Mouse (Mus musculus) midbrain, embryonic 11.5 days (tissue): Measurements from ENCODE around the gene Dnajb8. TPM values are rescaled to one million over a fixed set of nuclear protein-coding genes. Genes with fewer than 3 reads are reported as not detected.

ENCODE experiments used
- ATAC-seq: fragments of 200-750 bp; cut with Nextera tagmentation; 2 replicates; pipeline ENCODE4 v1.8.0; 2017; ENCODE audit warnings: moderate TSS enrichment, moderate library complexity; ENCODE audit not compliant: low FRiP score
- DNase-seq: peaks from one replicate; pipeline ENCODE4 v3.0.0; 2015; ENCODE audit warnings: low spot score; ENCODE audit errors: missing footprints
- H3K27ac ChIP-seq: fragments of 300-500 bp; sonication (generic); 2 replicates; pipeline ENCODE4 v1.5.1; 2014; ENCODE audit warnings: low read depth, low read length
- H3K27me3 ChIP-seq: fragments of 300-500 bp; sonication (generic); 2 replicates; pipeline ENCODE4 v1.6.1; 2014; ENCODE audit warnings: mild to moderate bottlenecking, low read length, moderate library complexity, mixed read lengths; ENCODE audit not compliant: control insufficient read depth, insufficient read depth
- H3K36me3 ChIP-seq: fragments of 300-500 bp; sonication (generic); 2 replicates; pipeline ENCODE4 v1.6.1; 2014; ENCODE audit warnings: mild to moderate bottlenecking, low read length, moderate library complexity, mixed read lengths; ENCODE audit not compliant: control insufficient read depth, insufficient read depth
- H3K4me1 ChIP-seq: fragments of 300-500 bp; sonication (generic); 2 replicates; pipeline ENCODE4 v1.6.1; 2014; ENCODE audit warnings: low read length; ENCODE audit not compliant: control insufficient read depth, insufficient read depth
- H3K4me2 ChIP-seq: fragments of 300-500 bp; sonication (generic); 2 replicates; pipeline ENCODE4 v1.6.1; 2014; ENCODE audit warnings: mild to moderate bottlenecking, moderate library complexity
- H3K4me3 ChIP-seq: fragments of 300-500 bp; sonication (generic); 2 replicates; pipeline ENCODE4 v1.5.1; 2014; ENCODE audit warnings: low read depth, low read length
- H3K9ac ChIP-seq: fragments of 300-500 bp; sonication (generic); 2 replicates; pipeline ENCODE4 v1.6.1; 2014; ENCODE audit warnings: low read length
- H3K9me3 ChIP-seq: fragments of 300-500 bp; sonication (generic); 2 replicates; pipeline ENCODE4 v1.6.1; 2016; ENCODE audit warnings: low read length; ENCODE audit not compliant: control insufficient read depth
- WGBS: fragments of 180-500 bp; shearing (Covaris S2); extraction: QIAGEN DNeasy Blood & Tissue Kit; methylation state at CpG from one replicate; pipeline ENCODE4 v1.1.7; 2014; 5-methylcytosine and 5-hydroxymethylcytosine counted together
- polyA plus RNA-seq: library from polyadenylated mRNA; unstranded; fragments of >200 nt; fragmentation: Nextera tagmentation; extraction: Ambion mirVana; gene quantifications from 2 replicates; pipeline ENCODE4 v1.2.1, GENCODE M21; 2014

The Dnajb8 gene
- polyA plus RNA-seq, 1 experiment from 2014 or later = not detected

DNA sequence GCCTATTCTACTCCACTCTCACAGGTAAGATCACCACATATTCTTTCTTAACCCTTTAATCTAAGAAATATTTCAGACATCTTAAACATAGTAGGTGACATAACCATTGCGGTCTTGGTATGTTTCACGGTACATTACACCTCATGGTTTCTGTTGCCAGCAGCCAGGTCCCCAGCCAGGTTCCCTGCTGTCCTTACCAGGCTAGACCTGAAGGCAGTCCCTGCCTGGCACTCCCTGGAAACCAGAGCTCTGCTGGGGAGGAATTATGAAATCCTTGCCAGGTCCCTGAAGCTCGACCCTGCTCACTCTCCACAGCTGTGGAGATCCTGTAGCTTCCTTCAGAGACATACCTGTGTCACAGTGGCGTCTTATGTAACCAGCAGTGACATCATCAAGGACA, 5.9 kb upstream of the Dnajb8 start:
- H3K27me3 ChIP-seq = no peaks in the 10 kb centered on the region; the same call in 1 of the 2 replicates
- H3K9me3 ChIP-seq = no peaks in the 10 kb centered on the region; the same call in 1 of the 2 replicates
- H3K4me1 ChIP-seq = peaks cover 2% of the 10 kb centered on the region; the same call in 1 of the 2 replicates
- no peak overlapping the region for H3K9ac ChIP-seq
- no peaks in the 10 kb centered on the region for H3K36me3 ChIP-seq
- no peak for ATAC-seq
- H3K4me2 ChIP-seq = no peak overlapping the region
- no peak overlapping the region for H3K4me3 ChIP-seq
- no peak for DNase-seq
- H3K27ac ChIP-seq = no peak overlapping the region
- WGBS = 79% methylated on average over 4 of the region's 4 CpGs

DNA sequence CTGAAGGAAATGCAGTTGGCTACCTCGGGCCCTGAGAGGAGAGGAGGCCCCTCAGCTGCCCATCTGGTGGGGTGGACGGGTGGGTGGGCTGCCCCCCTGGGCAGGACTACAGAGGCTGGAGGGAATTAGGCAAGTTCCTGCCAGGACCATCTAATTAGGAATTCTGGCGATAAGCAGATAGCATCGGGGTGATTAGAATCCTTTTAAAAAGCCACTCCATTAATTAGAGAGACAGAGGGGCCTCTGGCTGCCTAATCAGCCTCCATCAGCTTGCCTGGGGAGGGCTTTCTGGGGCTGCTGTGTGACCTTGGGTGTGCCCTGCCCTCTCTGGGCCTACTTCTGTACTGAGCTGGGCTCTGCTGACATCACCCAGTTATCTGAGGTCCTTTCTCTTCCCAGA, 3.0 kb upstream of the Dnajb8 start:
- H3K36me3 ChIP-seq = no peaks in the 10 kb centered on the region
- H3K27ac ChIP-seq = no peak overlapping the region
- peaks cover 2% of the 10 kb centered on the region; the same call in 1 of the 2 replicates for H3K4me1 ChIP-seq
- 25% methylated on average over 4 of the region's 4 CpGs for WGBS
- ATAC-seq (no peak), DNase-seq (no peak)
- no peaks in the 10 kb centered on the region; the same call in 1 of the 2 replicates for H3K9me3 ChIP-seq
- H3K27me3 ChIP-seq = no peaks in the 10 kb centered on the region; the same call in 1 of the 2 replicates
- no peak overlapping the region for H3K4me2 ChIP-seq
- no peak overlapping the region for H3K9ac ChIP-seq
- H3K4me3 ChIP-seq = no peak overlapping the region

DNA sequence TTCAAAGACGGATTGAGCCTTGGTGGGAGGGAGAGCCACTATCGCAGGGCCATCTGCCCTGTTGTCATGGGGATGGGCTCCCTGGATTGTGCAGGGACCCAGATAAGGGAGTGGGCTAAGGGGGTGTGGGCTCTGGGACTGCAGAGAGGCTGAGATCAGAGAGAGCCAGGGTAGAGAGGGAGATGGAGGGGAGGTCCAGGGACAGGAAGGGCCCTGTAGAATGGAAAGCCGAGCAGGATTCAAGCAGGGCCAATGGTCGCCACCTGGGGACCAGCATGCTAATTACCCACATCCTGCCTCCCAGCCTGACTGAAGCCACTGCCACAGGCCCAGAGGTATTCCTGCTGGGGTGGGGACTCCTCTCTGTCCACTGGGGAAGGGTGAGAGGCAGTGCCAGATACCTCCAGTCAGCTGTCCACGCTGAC, 4.5 kb downstream of the Dnajb8 start:
- DNase-seq (peak; percentile 85), ATAC-seq (peak; percentile 89)
- Histone ChIP-seq H3K4me3 (no peak overlapping the region), H3K9ac (0 out of 2 replicates have a peak overlapping the region, but pooled peaks have one; percentile 4), H3K27me3 (no peaks in the 10 kb centered on the region), H3K4me1 (peaks cover 2% of the 10 kb centered on the region; the same call in 1 of the 2 replicates), H3K36me3 (no peaks in the 10 kb centered on the region), H3K27ac (no peak overlapping the region; the same call in 1 of the 2 replicates), H3K4me2 (no peak overlapping the region), H3K9me3 (no peaks in the 10 kb centered on the region)
- WGBS = 9% methylated on average over 5 of the region's 5 CpGs

DNA sequence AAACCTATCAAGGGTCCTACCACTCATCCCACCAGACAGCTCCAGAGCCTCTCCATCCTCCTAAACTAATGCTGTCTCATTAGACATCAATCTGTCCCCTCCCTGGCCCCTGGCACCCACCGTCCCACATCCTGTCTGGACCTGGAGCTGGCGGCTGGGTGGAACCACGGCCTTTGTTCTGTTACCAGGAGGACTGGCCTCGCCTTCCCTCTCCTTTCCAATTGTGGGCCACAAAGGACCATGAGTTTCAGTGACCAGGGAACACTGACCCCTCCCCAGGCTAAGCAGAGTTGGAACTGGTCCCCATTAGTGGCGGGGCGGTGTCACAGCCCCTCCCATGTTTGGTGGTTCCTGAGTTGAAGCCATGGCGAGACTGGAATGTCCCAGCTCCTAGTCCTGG, 5.5 kb downstream of the Dnajb8 start:
- Histone ChIP-seq H3K4me3 (no peak overlapping the region), H3K9me3 (no peaks in the 10 kb centered on the region), H3K4me2 (no peak overlapping the region), H3K9ac (no peak overlapping the region), H3K27me3 (no peaks in the 10 kb centered on the region), H3K4me1 (peaks cover 2% of the 10 kb centered on the region; the same call in 1 of the 2 replicates), H3K36me3 (no peaks in the 10 kb centered on the region), H3K27ac (no peak overlapping the region)
- DNase-seq = no peak
- no peak for ATAC-seq
- WGBS = 60% methylated on average over 7 of the region's 7 CpGs

DNA sequence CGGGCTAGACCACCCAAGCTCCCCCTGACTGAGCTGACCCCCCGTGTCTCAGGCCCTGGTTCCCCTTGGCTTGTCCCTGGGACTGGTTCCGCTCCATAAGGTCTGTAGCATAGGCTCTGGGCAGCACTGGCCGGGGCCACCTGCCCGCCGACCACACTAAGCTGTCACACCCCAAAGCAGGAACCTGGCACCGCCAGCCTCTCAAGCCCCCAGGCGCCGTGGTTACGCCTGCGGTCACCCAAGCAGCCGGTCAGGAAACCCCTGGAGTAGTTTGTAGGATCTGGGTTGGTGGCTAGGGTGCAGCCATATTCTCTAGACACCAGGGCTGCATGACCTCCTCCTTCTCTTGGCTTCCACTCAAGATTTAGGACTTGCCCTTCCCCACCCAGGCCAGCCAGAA, 7.2 kb downstream of the Dnajb8 start:
- DNase-seq = no peak
- Histone ChIP-seq H3K4me2 (no peak overlapping the region), H3K27ac (no peak overlapping the region), H3K4me3 (no peak overlapping the region), H3K36me3 (no peaks in the 10 kb centered on the region), H3K9me3 (no peaks in the 10 kb centered on the region), H3K4me1 (peaks cover 2% of the 10 kb centered on the region; the same call in 1 of the 2 replicates), H3K9ac (no peak overlapping the region), H3K27me3 (no peaks in the 10 kb centered on the region; the same call in 1 of the 2 replicates)
- no peak for ATAC-seq
- 84% methylated on average over 12 of the region's 12 CpGs for WGBS

DNA sequence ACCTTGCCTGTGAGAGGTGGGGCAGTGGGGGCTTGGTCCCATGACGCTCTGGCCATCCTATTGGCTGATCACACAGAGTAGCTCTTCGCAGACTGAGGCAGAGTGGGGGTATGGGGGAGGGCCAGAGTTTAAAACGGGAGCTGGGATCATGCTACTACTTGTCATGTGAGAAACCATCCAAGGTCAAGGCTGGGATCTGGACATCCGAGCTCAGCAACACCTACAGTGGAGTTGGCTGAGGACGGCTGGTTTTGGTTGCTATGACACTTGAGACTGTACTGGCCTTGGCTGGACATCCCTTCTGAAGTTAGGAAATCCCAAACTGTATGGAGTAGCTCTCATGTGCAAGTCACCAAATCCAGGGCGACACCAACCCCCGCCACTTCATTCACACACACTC, 9.8 kb downstream of the Dnajb8 start:
- 82% methylated on average over 7 of the region's 7 CpGs for WGBS

DNA sequence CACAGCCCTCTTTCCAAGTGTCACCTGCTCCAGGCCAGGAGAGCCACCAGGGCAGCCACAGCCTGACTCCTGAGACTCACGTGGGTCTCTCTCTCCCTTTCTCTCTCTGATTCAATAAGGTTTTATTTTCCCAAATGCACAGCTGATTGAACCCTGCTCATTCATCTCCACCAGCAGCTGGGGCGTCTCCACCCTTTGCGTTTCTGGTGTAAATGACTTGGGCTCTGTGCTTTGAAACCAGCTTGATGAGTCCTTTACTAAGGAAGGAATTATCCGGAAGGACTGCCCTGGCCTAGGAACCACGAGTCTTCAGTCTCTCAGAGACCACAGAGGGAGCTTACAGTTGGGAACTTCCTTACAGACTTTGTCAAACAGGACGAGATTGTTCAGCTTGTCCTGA, 10.2 kb downstream of the Dnajb8 start:
- H3K9me3 ChIP-seq = no peaks in the 10 kb centered on the region
- no peaks in the 10 kb centered on the region for H3K36me3 ChIP-seq
- H3K4me2 ChIP-seq = no peak overlapping the region
- H3K27me3 ChIP-seq = peaks cover 3% of the 10 kb centered on the region; the same call in 1 of the 2 replicates
- peaks cover 10% of the 10 kb centered on the region for H3K4me1 ChIP-seq
- 65% methylated on average over 6 of the region's 6 CpGs for WGBS
- DNase-seq (no peak), ATAC-seq (no peak)
- H3K9ac ChIP-seq = no peak overlapping the region
- no peak overlapping the region for H3K4me3 ChIP-seq
- H3K27ac ChIP-seq = no peak overlapping the region

More for the DNA sequence above, 9.8 kb downstream of the Dnajb8 start:
- Histone ChIP-seq H3K9me3 (no peaks in the 10 kb centered on the region), H3K36me3 (no peaks in the 10 kb centered on the region), H3K4me2 (no peak overlapping the region), H3K4me1 (peaks cover 10% of the 10 kb centered on the region), H3K4me3 (no peak overlapping the region), H3K27ac (no peak overlapping the region), H3K9ac (no peak overlapping the region), H3K27me3 (peaks cover 3% of the 10 kb centered on the region; the same call in 1 of the 2 replicates)
- no peak for DNase-seq
- no peak for ATAC-seq

DNA sequence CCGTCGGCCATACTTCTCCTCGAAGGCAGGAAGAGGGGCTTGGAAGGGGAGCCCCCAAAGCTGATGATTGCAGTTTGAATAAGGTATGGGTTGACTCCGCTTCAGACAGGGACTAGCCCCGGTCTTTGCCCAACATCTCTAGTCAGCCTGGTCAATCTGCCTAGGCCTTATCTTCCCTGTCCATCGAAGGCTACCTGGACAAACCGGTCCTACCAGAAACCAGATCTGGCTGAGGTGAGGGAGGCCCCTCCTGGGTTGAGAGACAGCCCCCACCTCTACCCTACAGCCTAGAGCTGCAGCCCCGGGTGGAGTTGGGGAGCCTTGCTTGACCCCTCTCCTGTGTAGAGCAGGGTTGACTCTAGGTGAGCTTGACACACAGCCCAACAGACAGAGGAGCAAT, 11.9 kb downstream of the Dnajb8 start:
- Histone ChIP-seq H3K4me3 (no peak overlapping the region), H3K36me3 (no peaks in the 10 kb centered on the region), H3K27ac (no peak overlapping the region), H3K9ac (no peak overlapping the region), H3K9me3 (no peaks in the 10 kb centered on the region), H3K27me3 (peaks cover 3% of the 10 kb centered on the region; the same call in 1 of the 2 replicates), H3K4me2 (no peak overlapping the region), H3K4me1 (peaks cover 10% of the 10 kb centered on the region)
- DNase-seq (no peak), ATAC-seq (no peak)
- WGBS = 80% methylated on average over 8 of the region's 8 CpGs

DNA sequence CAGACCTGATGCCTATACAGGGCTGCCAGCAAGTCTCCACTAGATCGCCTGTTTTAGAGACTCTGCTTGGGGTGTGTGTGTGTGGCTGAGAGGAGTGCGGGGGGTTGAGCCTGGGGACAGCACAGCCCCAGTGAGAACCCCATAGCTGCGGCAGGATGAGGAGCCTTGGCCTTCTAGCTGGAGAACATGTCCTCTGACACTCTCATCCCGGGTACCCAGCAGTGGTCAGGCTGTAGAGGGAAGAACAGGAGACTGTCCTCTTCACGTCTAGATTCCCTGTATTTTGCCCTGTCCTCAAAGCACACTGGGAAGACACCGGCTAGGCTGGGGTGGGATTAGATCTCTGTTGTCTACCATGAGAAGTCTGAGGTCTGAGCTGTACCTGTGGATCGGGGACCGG, 13.4 kb downstream of the Dnajb8 start:
- DNase-seq = peak; percentile 92
- Histone ChIP-seq H3K9ac (peak overlapping the region; percentile 31), H3K27ac (peak overlapping the region; percentile 32; the same call in 1 of the 2 replicates), H3K9me3 (no peaks in the 10 kb centered on the region), H3K27me3 (peaks cover 10% of the 10 kb centered on the region), H3K36me3 (no peaks in the 10 kb centered on the region), H3K4me1 (peaks cover 10% of the 10 kb centered on the region), H3K4me2 (peak overlapping the region; percentile 34), H3K4me3 (0 out of 2 replicates have a peak overlapping the region, but pooled peaks have one; percentile 4)
- WGBS = 19% methylated on average over 8 of the region's 8 CpGs
- no peak; the same call in 1 of the 2 replicates for ATAC-seq
